Mouse (Mus musculus): ENCODE results near the gene Trak2.

DNA sequence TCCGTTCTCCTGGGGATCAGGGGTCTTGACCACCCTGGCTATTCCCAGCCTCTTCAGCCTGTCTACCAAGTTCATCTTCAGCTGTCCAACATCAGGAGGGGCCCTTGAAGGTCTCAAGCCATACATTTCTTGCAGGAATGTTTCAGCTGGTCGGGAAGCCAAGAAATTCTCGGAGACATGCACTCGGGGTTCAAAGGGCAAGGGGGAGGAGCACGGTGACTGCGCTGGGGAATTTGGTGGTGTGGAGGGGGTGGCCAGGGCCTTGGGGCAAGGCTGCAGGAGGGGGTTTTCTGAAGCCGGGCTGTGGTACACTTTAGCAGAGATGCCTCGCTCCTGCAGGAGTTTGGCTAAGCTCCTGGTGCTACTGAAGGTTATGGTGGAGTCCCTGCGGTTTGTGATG, 69.5 kb downstream of the Trak2 start:
- TF ChIP-seq POLR2A (IDR thresholded peaks at IDR 0.05; ENCODE audit: control insufficient read depth in 1 of 2, insufficient read depth in 1 of 2, low read depth in 1 of 2, low read length in 2 of 2, poor library complexity in 1 of 2) (no peak), ZNF384 (IDR thresholded peaks at IDR 0.05; ENCODE audit: low read depth, low read length) (no peak)

Measured in MEL (cell line).